Mouse (Mus musculus) gonadal fat pad, adult 2 months (tissue): Measurements from ENCODE around the gene Mus81. TPM values are rescaled to one million over a fixed set of nuclear protein-coding genes. Genes with fewer than 3 reads are reported as not detected.

ENCODE experiments used
- DNase-seq: peaks from one replicate; pipeline ENCODE4 v3.0.0-alpha.2; 2012; ENCODE audit warnings: low read depth
- polyA plus RNA-seq: library from polyadenylated mRNA; depleted of rRNA; stranded (reverse); fragments of >200 nt; gene quantifications from 2 replicates; pipeline ENCODE4 v1.2.3, GENCODE M21; 2012

Mus81 gene
- polyA plus RNA-seq, 1 experiment = 85.6 TPM

DNA sequence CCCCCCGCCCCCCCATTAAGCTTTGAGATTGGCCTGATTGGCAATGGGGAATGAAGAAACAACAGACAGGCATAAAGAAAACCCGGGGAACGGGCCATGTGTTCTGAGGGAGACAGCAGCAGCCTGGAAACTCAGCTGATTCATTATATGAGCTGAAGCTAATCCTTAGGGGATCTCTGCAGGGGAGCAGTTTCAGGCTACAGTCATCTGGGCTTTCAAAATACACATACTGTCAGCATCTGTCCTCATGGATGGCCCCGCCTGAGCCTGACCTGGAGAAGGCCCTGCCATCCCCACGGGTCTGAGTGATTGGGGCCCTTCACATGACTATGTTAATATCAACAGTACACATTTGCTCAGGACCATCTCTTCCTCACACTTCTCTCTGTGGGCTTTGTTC is 16.4 kb downstream of the Mus81 start:
- no peak for DNase-seq

GRCm38 (mm10) chr19:5468374-5468773 is 19.8 kb downstream of the Mus81 start, which contains the start of gene Ctsw:
Gene Ctsw, minus strand, starts transcription at chr19:5468507.
- no peak for DNase-seq

DNA sequence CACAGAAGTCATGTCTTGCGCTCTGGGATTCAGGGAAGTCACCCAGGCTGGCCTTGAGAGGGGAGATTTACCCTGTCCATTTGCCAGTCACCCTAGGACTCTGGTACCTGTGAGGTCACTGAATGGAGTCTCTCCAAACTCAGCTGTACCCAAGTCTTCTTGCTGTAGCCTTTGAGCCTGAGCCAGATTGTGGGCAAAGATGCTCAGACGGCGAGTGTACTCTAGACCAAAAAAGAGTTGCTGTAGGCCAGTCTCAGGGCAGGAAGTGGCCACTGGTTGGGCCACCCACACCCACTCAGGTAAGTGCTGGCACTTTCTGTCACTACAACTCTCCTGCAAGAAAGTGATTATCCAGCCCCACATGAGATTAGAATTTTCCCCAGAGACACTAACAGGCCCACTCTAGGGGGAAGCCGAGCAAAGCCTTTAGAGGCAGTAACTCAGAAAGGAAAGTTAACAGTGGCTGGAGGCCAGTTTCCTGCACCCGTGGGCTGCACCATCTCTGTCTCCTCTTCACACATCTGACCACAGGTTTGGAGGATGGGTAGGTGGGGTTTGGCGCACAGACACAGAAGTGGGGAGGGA is 21.2 kb downstream of the Mus81 start:
- DNase-seq = no peak

DNA sequence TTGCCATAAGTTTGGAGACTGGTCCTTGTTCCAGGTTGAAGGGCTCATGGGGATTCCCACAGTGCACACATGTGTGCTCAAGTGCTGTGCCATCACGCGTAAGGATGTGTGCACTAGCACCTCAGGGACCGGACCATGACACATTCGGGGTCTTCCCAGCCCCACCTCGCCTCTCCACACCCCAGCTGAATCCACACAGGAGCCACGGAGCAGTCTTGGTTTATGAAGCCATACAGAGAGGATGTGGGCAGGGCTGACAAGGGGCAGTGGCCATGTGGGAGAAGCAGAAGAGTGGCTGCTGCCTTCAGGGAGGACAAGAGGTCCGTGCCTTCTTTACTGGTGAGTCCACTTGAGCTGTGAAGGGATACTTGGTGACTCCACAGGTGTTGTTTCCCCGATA is 23.2 kb downstream of the Mus81 start:
- DNase-seq = no peak

DNA sequence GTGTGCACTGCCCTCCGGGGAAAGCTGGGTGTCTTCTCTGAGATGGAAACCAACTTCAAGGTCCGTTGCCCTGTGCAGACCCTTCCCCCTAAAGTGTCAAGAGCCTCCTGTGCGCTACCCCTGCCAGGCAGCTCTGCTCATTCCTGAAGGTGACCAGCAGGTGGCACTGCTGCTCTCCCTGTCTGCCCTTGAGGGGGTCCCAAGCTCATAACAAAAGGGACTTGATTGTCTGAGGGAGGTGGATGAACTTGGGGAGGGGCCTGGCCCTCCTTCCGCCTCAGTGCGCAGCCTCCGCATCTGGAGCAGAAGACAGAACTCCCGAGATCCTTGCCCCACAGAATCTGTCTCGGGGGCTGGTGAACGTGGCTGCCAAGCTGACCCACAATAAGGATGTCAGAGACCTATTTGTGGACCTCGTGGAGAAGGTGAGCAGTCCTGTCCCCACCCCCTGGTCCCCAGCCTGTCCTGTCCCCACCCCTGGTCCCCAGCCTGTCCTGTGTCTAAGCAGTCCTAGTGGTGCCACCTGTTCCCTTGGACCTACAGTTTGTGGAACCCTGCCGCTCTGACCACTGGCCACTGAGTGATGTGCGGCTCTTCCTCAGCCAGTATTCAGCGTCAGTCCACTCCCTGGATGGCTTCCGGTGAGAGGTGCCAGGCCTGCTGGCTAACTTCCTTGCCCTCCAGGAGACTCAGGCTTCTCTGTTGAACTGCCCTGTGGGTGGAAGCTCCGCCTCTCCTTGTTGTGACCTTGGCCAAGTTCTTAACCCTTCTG is 24.2 kb downstream of the Mus81 start:
- no peak for DNase-seq

DNA sequence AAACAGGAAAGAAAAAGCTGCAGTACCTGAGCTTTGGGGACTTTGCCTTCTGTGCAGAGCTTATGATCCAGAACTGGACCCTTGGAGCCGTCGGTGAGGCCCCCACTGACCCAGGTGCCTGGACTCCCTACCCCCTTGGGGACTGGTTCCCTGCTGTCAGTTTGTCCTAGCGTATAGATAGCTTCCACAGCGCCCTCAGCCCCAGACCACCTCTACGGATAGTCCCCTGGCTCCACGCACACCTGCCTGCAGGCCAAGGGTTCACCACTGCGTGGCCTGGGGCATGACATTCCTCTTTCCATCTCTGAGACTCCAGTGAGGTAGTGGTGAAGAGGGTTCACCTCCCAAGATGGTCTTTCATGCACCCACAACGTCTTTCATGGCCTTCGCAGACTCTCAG is 25.0 kb downstream of the Mus81 start:
- DNase-seq = no peak

DNA sequence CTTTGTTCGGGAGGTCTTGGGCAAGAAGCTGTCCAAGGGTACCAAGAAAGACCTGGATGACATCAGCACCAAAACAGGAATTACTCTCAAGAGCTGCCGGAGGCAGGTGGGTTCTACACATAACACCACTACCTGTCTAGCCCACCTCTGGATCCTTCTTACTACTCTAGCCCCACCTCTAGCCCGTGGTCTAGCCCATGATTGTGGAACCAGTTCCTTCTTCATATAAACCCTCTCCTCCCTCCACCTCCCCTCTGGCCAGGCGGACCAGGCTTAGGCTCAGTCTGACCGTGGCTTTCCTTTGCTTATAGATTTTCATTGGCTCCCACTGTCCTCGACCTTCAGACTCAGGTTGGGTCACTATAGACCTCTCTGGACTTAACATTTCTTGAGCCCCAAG is 26.8 kb downstream of the Mus81 start:
- no peak for DNase-seq

DNA sequence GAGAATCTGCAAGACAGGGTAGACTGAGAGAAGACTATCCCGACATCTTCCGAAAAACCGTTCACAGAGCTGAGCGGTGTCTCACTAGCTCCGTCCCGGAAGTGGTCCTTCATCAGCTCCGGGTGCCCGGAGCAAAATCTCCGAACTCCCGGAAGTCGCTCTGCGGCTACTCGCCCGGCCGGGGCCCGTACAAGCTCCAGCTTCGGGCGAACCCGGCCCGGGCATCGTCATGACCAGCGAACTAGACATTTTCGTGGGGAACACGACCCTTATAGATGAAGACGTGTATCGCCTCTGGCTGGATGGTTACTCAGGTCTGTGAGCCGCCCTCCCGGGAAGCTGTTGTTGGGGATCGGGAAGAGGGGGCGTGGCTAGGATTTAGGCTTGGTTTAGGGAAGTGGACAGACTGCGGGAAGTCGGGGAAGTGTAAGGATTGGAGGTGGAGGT is 27.7 kb downstream of the Mus81 start, which contains the start of gene Fibp:
Gene Fibp (plus strand): TSS at position 151 of the 447 bp plus-strand sequence.
- DNase-seq = no peak

GRCm38 (mm10) chr19:5459896-5460295 is 28.3 kb downstream of the Mus81 start:
- no peak for DNase-seq

- no peak for DNase-seq
These were observed 29.2 kb downstream of the Mus81 start for GRCm38 (mm10) chr19:5459019-5459418.

GRCm38 (mm10) chr19:5457746-5458442 is 30.3 kb downstream of the Mus81 start, which contains the start of gene Ccdc85b:
Gene Ccdc85b, minus strand, starts transcription at chr19:5457894.
- no peak for DNase-seq

DNA sequence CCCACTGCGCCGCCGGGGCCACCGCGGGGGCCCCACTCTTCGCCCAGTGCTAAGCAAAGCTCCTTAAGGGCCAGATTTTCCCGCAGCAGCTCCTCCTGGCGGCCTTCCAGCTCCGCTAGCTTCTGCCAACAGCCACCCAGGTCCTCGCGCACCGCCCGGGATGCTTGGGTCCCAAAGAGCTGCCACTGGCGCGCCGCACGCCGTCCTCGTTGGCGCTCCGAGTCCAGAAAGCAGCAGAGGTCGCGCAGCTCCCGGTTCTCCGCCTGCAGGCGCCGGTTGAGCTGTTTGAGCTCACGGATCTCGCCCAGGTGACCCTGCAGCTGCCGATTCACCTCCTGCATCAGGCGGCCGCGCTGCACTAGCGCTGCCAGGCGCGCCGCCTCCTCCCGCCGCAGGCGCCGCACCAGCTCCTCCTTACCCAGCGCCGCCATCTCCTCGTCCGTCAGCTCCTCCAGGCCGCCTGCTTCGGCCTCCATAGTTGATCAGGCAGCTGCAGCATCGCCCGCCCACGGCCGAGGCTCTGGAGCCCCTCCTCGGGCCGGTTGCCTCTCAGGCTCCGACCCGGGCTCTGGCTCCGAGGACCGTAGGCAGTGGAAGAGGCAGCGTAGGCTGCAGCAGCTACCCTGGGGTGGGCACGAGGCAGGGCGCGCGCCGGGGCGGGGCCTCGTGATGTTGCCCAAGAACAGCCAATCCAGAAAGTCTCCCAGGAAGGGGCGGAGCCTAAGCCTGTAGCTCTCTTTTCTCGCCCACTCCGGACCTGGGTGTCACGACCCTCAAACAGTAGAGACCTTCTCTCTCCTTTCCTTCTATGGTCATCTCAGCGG is 31.1 kb downstream of the Mus81 start:
- DNase-seq = no peak

DNA sequence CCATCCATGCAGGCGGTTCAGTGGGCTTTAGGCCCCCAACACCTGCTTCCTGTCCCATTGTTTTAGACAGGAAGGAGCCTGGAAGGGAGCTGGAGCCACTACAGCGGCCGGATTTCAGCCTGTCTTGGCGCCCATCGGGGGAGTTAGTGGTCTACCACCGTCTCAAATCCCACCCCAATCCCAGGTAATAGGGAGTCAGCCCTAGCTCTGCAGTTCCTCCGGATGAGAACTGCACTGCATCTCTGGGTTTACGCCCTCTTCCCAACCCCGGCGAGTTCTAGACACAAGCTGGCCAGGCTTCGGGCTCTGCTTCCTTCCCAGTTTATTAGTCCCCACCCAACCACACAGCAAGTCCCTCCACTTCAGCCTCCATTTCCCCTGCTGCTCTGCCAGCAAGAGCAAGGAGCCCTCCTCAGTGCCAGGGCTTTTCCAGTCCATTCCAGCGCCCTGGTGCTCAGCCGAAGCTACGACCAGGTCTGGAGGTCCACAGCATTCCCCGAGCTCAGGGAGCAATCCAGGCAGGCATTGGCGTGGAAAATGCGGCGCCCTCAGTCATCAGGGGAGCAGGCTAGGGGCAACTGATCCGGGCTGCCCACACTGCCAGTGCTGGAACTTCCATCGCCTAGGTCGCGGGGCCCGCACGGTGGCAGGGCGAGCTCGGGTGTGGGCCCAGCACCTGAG is 31.8 kb downstream of the Mus81 start:
- DNase-seq = no peak

DNA sequence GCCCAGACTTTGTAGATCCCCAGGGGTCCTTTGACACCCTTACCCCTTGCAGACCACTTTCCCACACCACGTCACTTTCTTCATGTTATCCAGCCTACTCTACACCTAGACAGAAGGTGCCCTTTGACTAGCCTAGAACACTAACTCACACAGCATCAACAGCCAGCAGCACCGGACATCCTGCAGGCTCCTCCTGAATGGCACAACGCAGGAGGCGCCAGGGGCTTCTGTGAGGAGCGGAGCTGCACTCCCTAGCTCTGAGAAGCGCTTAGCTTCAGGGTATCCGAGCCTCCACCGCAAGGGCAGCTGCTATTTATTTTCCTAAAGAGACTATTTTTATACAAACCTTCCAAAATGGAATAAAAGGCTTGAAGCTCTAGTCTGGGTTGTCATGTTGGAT is 32.6 kb downstream of the Mus81 start:
- DNase-seq = no peak

DNA sequence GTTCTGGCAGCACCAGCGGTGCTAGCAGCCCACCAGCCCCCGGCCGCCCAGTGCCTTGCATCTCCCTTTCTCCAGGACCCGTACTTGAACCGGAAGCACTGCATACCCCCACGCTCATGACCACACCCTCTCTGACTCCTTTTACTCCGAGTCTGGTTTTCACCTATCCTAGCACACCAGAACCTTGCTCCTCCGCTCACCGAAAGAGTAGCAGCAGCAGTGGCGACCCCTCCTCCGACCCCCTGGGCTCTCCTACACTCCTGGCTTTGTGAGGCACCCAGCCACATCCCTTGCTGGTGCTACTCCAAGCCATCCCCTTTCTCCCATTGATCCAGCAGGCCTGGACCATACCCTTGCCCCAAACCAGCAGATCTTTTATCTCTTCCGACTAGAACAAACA is 33.2 kb downstream of the Mus81 start:
- DNase-seq = no peak

GRCm38 (mm10) chr19:5451766-5452165 is 36.4 kb downstream of the Mus81 start:
- no peak for DNase-seq

GRCm38 (mm10) chr19:5449673-5450072 is 38.5 kb downstream of the Mus81 start:
- DNase-seq = no peak

DNA sequence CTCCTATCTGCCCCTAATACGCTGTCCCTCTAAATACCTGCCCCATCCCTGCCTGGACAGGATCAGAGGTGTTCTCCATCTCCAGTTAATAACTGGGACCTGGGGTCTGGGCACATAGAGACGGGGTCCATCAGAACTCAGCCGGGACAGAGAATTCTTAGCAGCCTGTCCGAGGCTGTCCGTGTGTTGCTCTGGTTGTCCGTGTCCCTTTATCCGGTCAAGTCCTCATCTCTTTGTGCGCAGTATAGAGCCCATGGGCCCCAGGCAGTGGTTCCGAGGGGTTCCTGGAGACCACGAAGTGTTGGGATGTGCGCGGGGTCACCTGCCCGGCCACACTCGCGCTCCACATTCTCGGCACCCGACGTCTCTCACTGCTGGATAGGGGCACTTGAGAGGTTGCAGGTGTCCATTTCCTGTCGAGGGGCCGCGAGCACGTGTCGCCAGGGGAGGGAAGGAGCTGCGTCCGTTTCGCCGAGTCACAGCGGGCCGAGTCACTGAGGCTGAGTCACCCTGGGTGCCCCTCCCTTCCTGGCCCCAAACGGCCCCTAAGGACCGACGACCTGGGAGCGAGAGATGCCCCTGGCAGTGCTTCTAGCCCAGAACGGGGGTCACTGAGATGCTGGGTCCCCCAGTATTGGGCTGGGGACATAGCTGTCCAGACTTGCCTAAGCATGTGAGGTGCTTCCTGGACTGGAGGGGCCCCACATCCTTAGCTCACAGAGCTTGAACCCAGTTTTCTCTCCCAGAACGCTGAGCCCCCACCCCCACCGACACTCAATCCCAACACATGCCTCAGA is 39.6 kb downstream of the Mus81 start:
- DNase-seq = no peak

- no peak for DNase-seq
These were observed 40.5 kb downstream of the Mus81 start, which contains the start of gene Fosl1 for GRCm38 (mm10) chr19:5447515-5448353. Gene Fosl1, plus strand, starts transcription at chr19:5447547.
